12 mouse cellular contexts compared by ENCODE assay signal in the genomic region with DNA sequence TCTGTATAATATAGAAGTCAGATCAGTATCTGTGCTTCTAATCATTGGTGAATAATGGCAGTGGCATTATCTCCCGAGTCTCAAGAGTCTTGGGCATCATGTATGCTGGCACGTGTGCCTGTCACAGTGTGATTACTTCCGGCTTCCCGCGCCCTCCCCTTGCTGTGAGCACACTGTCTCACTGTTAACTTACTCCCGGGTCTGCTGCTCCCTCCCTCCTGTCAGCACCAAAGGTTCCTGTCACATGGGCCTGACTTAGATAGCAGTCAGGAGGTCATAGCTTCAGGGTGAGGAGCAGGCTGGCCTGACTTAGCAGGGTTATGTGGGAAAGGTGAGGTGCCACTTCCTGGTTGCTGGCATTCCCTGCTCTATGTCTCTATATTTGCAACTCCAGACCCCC.
DNase-seq lines count a peak whose midpoint lies in the region; ATAC-seq and TF ChIP-seq lines count a peak whose summit lies in the region.
"Had no signal": no experiment of that assay in that cellular context is flagged by ENCODE, and none has a peak within 500 bp of the region (broad histone marks: within the 10 kb centered on the region; RNA-seq: fewer than 3 reads in every experiment).

No protein-coding gene starts in this region.

- H3K27me3 ChIP-seq in lung, embryonic 14.5 days (ENCODE audit: insufficient read depth, low read length), result no peaks in the 10 kb centered on the region
- H3K27me3 ChIP-seq in limb, embryonic 11.5 days (ENCODE audit: control insufficient read depth, insufficient read depth, low read length), result no peaks in the 10 kb centered on the region
- H3K27me3 ChIP-seq: kidney, embryonic 15.5 days had no signal

- no peak for TF ChIP-seq CTCF in lung, embryonic 14.5 days (IDR thresholded peaks at IDR 0.05; ENCODE audit: low read depth)

- H3K36me3 ChIP-seq in lung, embryonic 14.5 days (ENCODE audit: insufficient read depth), result no peaks in the 10 kb centered on the region
- no peaks in the 10 kb centered on the region for H3K36me3 ChIP-seq in limb, embryonic 11.5 days (ENCODE audit: control insufficient read depth, insufficient read depth, low read length)
- H3K36me3 ChIP-seq: kidney, embryonic 15.5 days had no signal

- ATAC-seq in lung, embryonic 14.5 days (ENCODE audit: insufficient read depth), result 0 out of 2 replicates have a peak, but pooled peaks have one; percentile 35
- no peak for ATAC-seq in limb, embryonic 11.5 days (ENCODE audit: insufficient number of reproducible peaks, low FRiP score, low TSS enrichment, low read depth)

- no peak overlapping the region for H3K4me2 ChIP-seq in lung, embryonic 14.5 days
- no peak overlapping the region for H3K4me2 ChIP-seq in limb, embryonic 11.5 days (ENCODE audit: low read depth, severe bottlenecking)
- H3K4me2 ChIP-seq: kidney, embryonic 15.5 days; midbrain, embryonic 11.5 days had no signal

- H3K9ac ChIP-seq in lung, embryonic 14.5 days, result no peak overlapping the region
- H3K9ac ChIP-seq in limb, embryonic 11.5 days (ENCODE audit: low read length), result no peak overlapping the region
- H3K9ac ChIP-seq: kidney, embryonic 15.5 days had no signal

- DNase-seq in adrenal gland, postnatal 14 days, result peak; percentile 28
- no peak for DNase-seq in adrenal gland, adult 8-10 months
- no peak for DNase-seq in lung, embryonic 14.5 days
- no peak for DNase-seq in lung, postnatal 10 days
- DNase-seq in limb, embryonic 11.5 days (ENCODE audit: low spot score), result no peak
- peak; percentile 2 for DNase-seq in naive thymus-derived CD4-positive, alpha-beta T cell, adult 2 months (ENCODE audit: low read depth)
- DNase-seq in kidney, adult 9 months, result no peak
- no peak for DNase-seq in urinary bladder, postnatal 14 days (ENCODE audit: low spot score)
- DNase-seq: adrenal gland, postnatal 36 days; cerebellum, postnatal 10 days had no signal

- H3K4me3 ChIP-seq in lung, embryonic 14.5 days (ENCODE audit: low read depth, low read length), result no peak overlapping the region
- H3K4me3 ChIP-seq in limb, embryonic 11.5 days (ENCODE audit: low read depth, low read length), result no peak overlapping the region
- H3K4me3 ChIP-seq: kidney, embryonic 15.5 days had no signal

- H3K9me3 ChIP-seq in lung, embryonic 14.5 days (ENCODE audit: low read depth, low read length), result no peaks in the 10 kb centered on the region
- no peaks in the 10 kb centered on the region for H3K9me3 ChIP-seq in limb, embryonic 11.5 days (ENCODE audit: control insufficient read depth, low read length)
- H3K9me3 ChIP-seq: kidney, embryonic 15.5 days had no signal

- peaks cover 6% of the 10 kb centered on the region; the same call in 1 of the 2 replicates for H3K4me1 ChIP-seq in lung, embryonic 14.5 days (ENCODE audit: insufficient read depth)
- peaks cover 43% of the 10 kb centered on the region for H3K4me1 ChIP-seq in limb, embryonic 11.5 days (ENCODE audit: control insufficient read depth, insufficient read depth, low read length)

- 36% methylated on average over 6 of the region's 6 CpGs for WGBS in lung, embryonic 14.5 days
- WGBS in limb, embryonic 11.5 days, result 22% methylated on average over 6 of the region's 6 CpGs

- H3K27ac ChIP-seq in lung, embryonic 14.5 days (ENCODE audit: low read depth), result no peak overlapping the region
- peak overlapping the region; percentile 39; the same call in 1 of the 2 replicates for H3K27ac ChIP-seq in limb, embryonic 11.5 days (replicated peaks; ENCODE audit: low read depth, low read length)
- H3K27ac ChIP-seq: kidney, embryonic 15.5 days had no signal

Comparison
In these comparisons a context has a peak if more than half of its experiments do, and no peak if none do; other contexts are left out.
1. DNase-seq: peak in adrenal gland, postnatal 14 days (single experiment) and naive thymus-derived CD4-positive, alpha-beta T cell, adult 2 months (single experiment); none in adrenal gland, adult 8-10 months (single experiment), lung, embryonic 14.5 days (single experiment), lung, postnatal 10 days (single experiment), limb, embryonic 11.5 days (single experiment), kidney, adult 9 months (single experiment) and urinary bladder, postnatal 14 days (single experiment).